ENCODE assay signal across 8 mouse cellular contexts in the genomic region with DNA sequence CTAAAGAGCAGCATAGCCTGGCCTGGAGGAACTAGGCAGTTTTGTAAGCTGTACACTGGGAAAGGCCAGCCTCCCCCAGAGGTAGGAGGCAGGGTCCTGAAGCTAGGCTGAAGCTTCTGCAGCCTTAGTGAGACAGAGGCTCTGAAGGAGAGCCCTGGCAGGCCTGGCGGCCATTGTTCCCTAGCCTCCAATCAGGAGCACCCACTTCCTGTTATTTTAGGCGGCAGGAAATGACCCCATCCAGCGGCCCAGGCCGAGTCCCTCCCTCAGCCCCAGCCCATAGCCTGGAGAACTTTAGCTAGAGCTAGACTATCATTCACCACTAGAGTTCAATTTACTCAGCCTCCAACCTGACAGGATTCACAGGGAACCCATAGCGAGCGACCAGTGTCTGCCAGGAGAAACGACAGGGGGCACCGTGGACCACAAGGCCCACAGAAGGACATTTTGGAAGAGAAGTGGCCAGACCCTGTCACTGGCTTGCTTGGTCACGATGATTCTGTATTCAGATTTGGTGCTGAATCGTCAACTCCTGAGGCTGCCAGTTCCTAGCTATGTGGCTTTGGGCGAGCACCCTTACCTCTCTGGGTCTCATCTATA. TPM values are rescaled to one million over a fixed set of nuclear protein-coding genes. Genes with fewer than 3 reads are reported as not detected.
DNase-seq lines count a peak whose midpoint lies in the region; ATAC-seq and TF ChIP-seq lines count a peak whose summit lies in the region.

No protein-coding gene starts in this region.

- no peak for TF ChIP-seq CTCF in liver, postnatal 0 days (IDR thresholded peaks at IDR 0.05; ENCODE audit: low read depth)
- TF ChIP-seq CTCF in olfactory bulb, adult 2 months (IDR thresholded peaks at IDR 0.05; ENCODE audit: insufficient read depth, low read depth, low read length), result no peak

- TF ChIP-seq EP300 in liver, postnatal 0 days (IDR thresholded peaks at IDR 0.05; ENCODE audit: low read depth), result no peak

- H3K36me3 ChIP-seq in forebrain, embryonic 15.5 days, result no peaks in the 10 kb centered on the region
- H3K36me3 ChIP-seq in liver, postnatal 0 days (replicated peaks; ENCODE audit: insufficient read depth, low read length), result peaks cover 4% of the 10 kb centered on the region; the same call in 1 of the 2 replicates

- H3K4me1 ChIP-seq in forebrain, embryonic 15.5 days, result peaks cover 76% of the 10 kb centered on the region
- peaks cover 43% of the 10 kb centered on the region for H3K4me1 ChIP-seq in liver, postnatal 0 days (ENCODE audit: insufficient read depth)
- peaks cover 58% of the 10 kb centered on the region for H3K4me1 ChIP-seq in olfactory bulb, adult 2 months (ENCODE audit: control insufficient read depth, insufficient read depth, low read length)

- TF ChIP-seq POLR2A in olfactory bulb, adult 2 months (IDR thresholded peaks at IDR 0.05; ENCODE audit: insufficient read depth, low read depth, low read length), result no peak

- no peaks in the 10 kb centered on the region for H3K27me3 ChIP-seq in forebrain, embryonic 15.5 days
- 0 out of 2 replicates have a peak, but pooled peaks cover 2% of the 10 kb centered on the region for H3K27me3 ChIP-seq in liver, postnatal 0 days (ENCODE audit: insufficient read depth, low read length)

- no peak for ATAC-seq in forebrain, embryonic 15.5 days (replicated peaks)
- ATAC-seq in liver, postnatal 0 days, result no peak

- peak; percentile 46 for DNase-seq in adrenal gland, adult 2 months
- no peak for DNase-seq in adrenal gland, postnatal 4 days (ENCODE audit: low spot score in 2 of 2)
- peak; percentile 44 for DNase-seq in induced T-regulatory cell, adult 2 months (ENCODE audit: low read depth)
- peak; percentile 44 for DNase-seq in liver, postnatal 0 days
- DNase-seq in layer of hippocampus, postnatal 36 days, result no peak
- no peak for DNase-seq in ovary, postnatal 14 days (ENCODE audit: low spot score)

- no peak overlapping the region for H3K4me2 ChIP-seq in forebrain, embryonic 15.5 days (replicated peaks)
- H3K4me2 ChIP-seq in liver, postnatal 0 days (ENCODE audit: low read depth, low read length), result peak overlapping the region; percentile 35

- H3K27ac ChIP-seq in forebrain, embryonic 15.5 days (replicated peaks), result no peak overlapping the region
- peak overlapping the region; percentile 60; the same call in 1 of the 2 replicates for H3K27ac ChIP-seq in liver, postnatal 0 days (ENCODE audit: low read depth)
- H3K27ac ChIP-seq in olfactory bulb, adult 2 months (ENCODE audit: insufficient read depth, low read depth, low read length), result peak overlapping the region; percentile 24

- H3K9ac ChIP-seq in forebrain, embryonic 15.5 days (replicated peaks), result 0 out of 2 replicates have a peak overlapping the region, but pooled peaks have one; percentile 16
- 0 out of 2 replicates have a peak overlapping the region, but pooled peaks have one; percentile 21 for H3K9ac ChIP-seq in liver, postnatal 0 days (replicated peaks)

- no peaks in the 10 kb centered on the region for H3K9me3 ChIP-seq in forebrain, embryonic 15.5 days
- no peaks in the 10 kb centered on the region for H3K9me3 ChIP-seq in liver, postnatal 0 days (ENCODE audit: low read length)

- H3K4me3 ChIP-seq in forebrain, embryonic 15.5 days, result no peak overlapping the region
- H3K4me3 ChIP-seq in liver, postnatal 0 days (ENCODE audit: low read depth, low read length), result no peak overlapping the region
- H3K4me3 ChIP-seq in olfactory bulb, adult 2 months (ENCODE audit: insufficient read depth, low read depth, low read length), result no peak overlapping the region

- WGBS in forebrain, embryonic 15.5 days, result 69% methylated on average over 11 of the region's 11 CpGs
- WGBS in liver, postnatal 0 days (ENCODE audit: insufficient replicate concordance), result 44% methylated on average over 11 of the region's 11 CpGs
- WGBS in olfactory bulb, adult 2 months, result 53% methylated on average over 11 of the region's 11 CpGs

RNA-seq across cellular contexts. Expression of gene Map7d1, which starts 4.4 kb away (rescaled TPM):
- total RNA-seq in adrenal gland, adult 2 months (2021), result 10 to 100 TPM; 55.4 to 68.7 TPM
- 98.3 and 98.7 TPM in 2 replicates for polyA plus RNA-seq in adrenal gland, adult 2 months (2012; rRNA removed)
- 10 to 100 TPM; 64.1 to 70.7 TPM for total RNA-seq in adrenal gland, postnatal 4 days (2021)
- polyA plus RNA-seq in forebrain, embryonic 15.5 days (2015; fragmentation: Nextera tagmentation; extraction: Ambion mirVana), result 76.8 and 79.6 TPM in 2 replicates
- polyA plus RNA-seq in liver, postnatal 0 days (2015; fragmentation: Nextera tagmentation; extraction: Ambion mirVana), result 7.2 and 10.0 TPM in 2 replicates
- polyA plus RNA-seq in olfactory bulb, adult 2 months (2012; ENCODE audit: insufficient read depth, insufficient read length, low replicate concordance, missing spikeins), result 379 TPM in 1 of 2 replicates, not detected in the other
- 100 to 1,000 TPM; 245 to 249 TPM for total RNA-seq in layer of hippocampus, postnatal 36 days (2021)

RNA-seq across cellular contexts. Expression of gene Trappc3, which starts 10.4 kb away (rescaled TPM):
- 100 to 1,000 TPM in 1 of 2 experiments, 10 to 100 TPM in 1; 85.8 to 103 TPM for total RNA-seq in adrenal gland, adult 2 months (2021)
- polyA plus RNA-seq in adrenal gland, adult 2 months (2012; rRNA removed), result 16.2 and 16.5 TPM in 2 replicates
- 10 to 100 TPM; 70.0 to 75.4 TPM for total RNA-seq in adrenal gland, postnatal 4 days (2021)
- 175 and 182 TPM in 2 replicates for polyA plus RNA-seq in forebrain, embryonic 15.5 days (2015; fragmentation: Nextera tagmentation; extraction: Ambion mirVana)
- polyA plus RNA-seq in liver, postnatal 0 days (2015; fragmentation: Nextera tagmentation; extraction: Ambion mirVana), result 39.0 and 39.2 TPM in 2 replicates
- 342 TPM in 1 of 2 replicates, not detected in the other for polyA plus RNA-seq in olfactory bulb, adult 2 months (2012; ENCODE audit: insufficient read depth, insufficient read length, low replicate concordance, missing spikeins)
- 10 to 100 TPM; 77.9 to 83.3 TPM for total RNA-seq in layer of hippocampus, postnatal 36 days (2021)

RNA-seq across cellular contexts. Expression of gene Col8a2, which starts 34.8 kb away (rescaled TPM):
- total RNA-seq in adrenal gland, adult 2 months (2021), result 1 to 10 TPM; 1.4 to 6.1 TPM
- 1.9 TPM in 2 replicates for polyA plus RNA-seq in adrenal gland, adult 2 months (2012; rRNA removed)
- total RNA-seq in adrenal gland, postnatal 4 days (2021), result 10 to 100 TPM in 1 of 2 experiments, 1 to 10 TPM in 1; 9.3 to 12.8 TPM
- 2.0 and 3.0 TPM in 2 replicates for polyA plus RNA-seq in forebrain, embryonic 15.5 days (2015; fragmentation: Nextera tagmentation; extraction: Ambion mirVana)
- polyA plus RNA-seq in liver, postnatal 0 days (2015; fragmentation: Nextera tagmentation; extraction: Ambion mirVana), result 0.25 and 0.26 TPM in 2 replicates
- polyA plus RNA-seq in olfactory bulb, adult 2 months (2012; ENCODE audit: insufficient read depth, insufficient read length, low replicate concordance, missing spikeins), result not detected in 2 replicates
- total RNA-seq in layer of hippocampus, postnatal 36 days (2021), result 1 to 10 TPM in 1 of 2 experiments, under 1 TPM in 1; 0.60 to 1.3 TPM

RNA-seq across cellular contexts. Expression of gene Thrap3, which starts 49.2 kb away (rescaled TPM):
- total RNA-seq in adrenal gland, adult 2 months (2021), result 100 to 1,000 TPM; 169 to 173 TPM
- polyA plus RNA-seq in adrenal gland, adult 2 months (2012; rRNA removed), result 29.1 and 36.8 TPM in 2 replicates
- 100 to 1,000 TPM; 319 to 332 TPM for total RNA-seq in adrenal gland, postnatal 4 days (2021)
- polyA plus RNA-seq in forebrain, embryonic 15.5 days (2015; fragmentation: Nextera tagmentation; extraction: Ambion mirVana), result 179 and 185 TPM in 2 replicates
- 47.8 and 62.4 TPM in 2 replicates for polyA plus RNA-seq in liver, postnatal 0 days (2015; fragmentation: Nextera tagmentation; extraction: Ambion mirVana)
- 165 and 783 TPM in 2 replicates for polyA plus RNA-seq in olfactory bulb, adult 2 months (2012; ENCODE audit: insufficient read depth, insufficient read length, low replicate concordance, missing spikeins)
- total RNA-seq in layer of hippocampus, postnatal 36 days (2021), result 100 to 1,000 TPM; 148 to 151 TPM

Comparison
In these comparisons a context has a peak if more than half of its experiments do, and no peak if none do; other contexts are left out.
1. DNase-seq: peak in adrenal gland, adult 2 months (single experiment), induced T-regulatory cell, adult 2 months (single experiment) and liver, postnatal 0 days (single experiment); none in adrenal gland, postnatal 4 days (0 of 2), layer of hippocampus, postnatal 36 days (0 of 2) and ovary, postnatal 14 days (single experiment).